In genomic region chr11:95869442-95869841, GRCm38 (mm10) we compare ENCODE assay signal across 24 mouse cellular contexts. TPM values are rescaled to one million over a fixed set of nuclear protein-coding genes. Genes with fewer than 3 reads are reported as not detected.
"Had no signal": no experiment of that assay in that cellular context is flagged by ENCODE, and none has a peak within 500 bp of the region (broad histone marks: within the 10 kb centered on the region; RNA-seq: fewer than 3 reads in every experiment).

No protein-coding gene starts in this region.

- ATAC-seq: midbrain, embryonic 15.5 days had no signal

- H3K9me3 ChIP-seq: limb, embryonic 12.5 days; limb, embryonic 15.5 days; lung, embryonic 15.5 days; midbrain, embryonic 12.5 days; midbrain, embryonic 15.5 days; neural tube, embryonic 13.5 days had no signal

- H3K9ac ChIP-seq: limb, embryonic 12.5 days; limb, embryonic 15.5 days; liver, embryonic 14.5 days; lung, embryonic 15.5 days; midbrain, embryonic 12.5 days; midbrain, embryonic 15.5 days; neural tube, embryonic 13.5 days had no signal

- H3K4me2 ChIP-seq: limb, embryonic 12.5 days; limb, embryonic 15.5 days; lung, embryonic 15.5 days; midbrain, embryonic 12.5 days; midbrain, embryonic 15.5 days; neural tube, embryonic 13.5 days had no signal

- DNase-seq: kidney, adult 18-20 months; kidney, adult 9 months; kidney, postnatal 14 days; kidney, postnatal 4 days; left cerebral cortex, postnatal 4 days; lung, postnatal 10 days; retina, postnatal 1 day; right cerebral cortex, postnatal 4 days; thymus, adult 18-20 months; thymus, postnatal 4 days had no signal

- H3K27me3 ChIP-seq: limb, embryonic 12.5 days; limb, embryonic 15.5 days; lung, embryonic 15.5 days; midbrain, embryonic 12.5 days; midbrain, embryonic 15.5 days; neural tube, embryonic 13.5 days had no signal

- H3K27ac ChIP-seq: limb, embryonic 12.5 days; limb, embryonic 15.5 days; liver, embryonic 14.5 days; lung, embryonic 15.5 days; midbrain, embryonic 12.5 days; midbrain, embryonic 15.5 days; neural tube, embryonic 13.5 days had no signal

- H3K4me3 ChIP-seq: limb, embryonic 12.5 days; limb, embryonic 15.5 days; lung, embryonic 15.5 days; midbrain, embryonic 12.5 days; midbrain, embryonic 15.5 days; myocyte; neural tube, embryonic 13.5 days had no signal

- H3K4me1 ChIP-seq: limb, embryonic 12.5 days; limb, embryonic 15.5 days; lung, embryonic 15.5 days; midbrain, embryonic 12.5 days; midbrain, embryonic 15.5 days; neural tube, embryonic 13.5 days had no signal

- H3K36me3 ChIP-seq: limb, embryonic 12.5 days; limb, embryonic 15.5 days; lung, embryonic 15.5 days; midbrain, embryonic 12.5 days; midbrain, embryonic 15.5 days; neural tube, embryonic 13.5 days had no signal

RNA-seq across cellular contexts. Expression of gene Phospho1, which starts 45.1 kb away (rescaled TPM):
- polyA plus RNA-seq: kidney, embryonic 16.5 days; limb, embryonic 12.5 days; midbrain, embryonic 12.5 days; midbrain, embryonic 15.5 days; neural tube, embryonic 13.5 days had no signal

RNA-seq across cellular contexts. Expression of gene B4galnt2, which starts 45.2 kb away (rescaled TPM):
- total RNA-seq: layer of hippocampus, adult 18-20 months; layer of hippocampus, postnatal 14 days; left cerebral cortex, adult 8-10 months; left cerebral cortex, postnatal 14 days; left cerebral cortex, postnatal 4 days; megakaryocyte progenitor cell, adult 5-6 weeks had no signal
- polyA plus RNA-seq: limb, embryonic 12.5 days; limb, embryonic 15.5 days; midbrain, embryonic 12.5 days; midbrain, embryonic 15.5 days; neural tube, embryonic 13.5 days had no signal
